Mouse (Mus musculus) heart, postnatal 0 days (tissue): ENCODE measurements around the gene Wdr70.

Source experiments
- CTCF ChIP-seq: IDR thresholded peaks from 2 replicates; pipeline ENCODE4 v1.5.1; 2016; ENCODE audit warnings: antibody characterized with exemption, control low read depth, low read depth
- EP300 ChIP-seq: IDR thresholded peaks from 2 replicates; pipeline ENCODE4 v1.6.1; 2016; ENCODE audit warnings: antibody characterized with exemption, low read depth

- TF ChIP-seq CTCF (no peak), EP300 (no peak)
Observed at GRCm38 (mm10) chr15:7986274-7986673, 112.7 kb downstream of the Wdr70 start.
